Mouse (Mus musculus) thymus, adult 18-20 months (tissue): ENCODE data around the gene Vmn1r126.
"Not testable (repeated sequence)": the region's sequence is repeated elsewhere in the genome, so short reads cannot be mapped to it uniquely, and the experiment has no call there.

ENCODE experiments used
- DNase-seq, 2 experiments: peaks; one replicate each; pipeline ENCODE4 v3.0.0; 2022; ENCODE audit warnings: mixed read lengths in 2 of 2

The Vmn1r126 gene

DNA sequence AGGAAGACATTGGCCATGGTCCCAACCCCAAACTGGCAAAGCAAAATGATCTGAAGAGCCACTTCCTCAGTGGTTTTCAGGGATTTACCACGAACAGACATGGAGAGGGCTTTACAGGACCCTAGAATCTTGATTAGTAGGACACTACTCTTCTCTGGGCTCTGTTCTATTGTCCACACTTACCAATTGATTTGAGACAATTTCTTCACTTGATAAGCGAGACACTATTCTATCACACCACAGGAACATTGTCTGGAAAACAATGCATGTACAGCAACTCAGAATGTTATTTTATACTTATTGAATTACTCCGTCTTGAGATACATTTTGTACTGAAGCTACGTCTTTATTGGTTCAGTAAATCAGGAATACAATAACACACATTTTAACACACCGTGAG, at the start of gene Vmn1r126:
Vmn1r126 (minus strand) TSS at position 101 of the 400 bp plus-strand sequence.
- DNase-seq: not testable (repeated sequence)

DNA sequence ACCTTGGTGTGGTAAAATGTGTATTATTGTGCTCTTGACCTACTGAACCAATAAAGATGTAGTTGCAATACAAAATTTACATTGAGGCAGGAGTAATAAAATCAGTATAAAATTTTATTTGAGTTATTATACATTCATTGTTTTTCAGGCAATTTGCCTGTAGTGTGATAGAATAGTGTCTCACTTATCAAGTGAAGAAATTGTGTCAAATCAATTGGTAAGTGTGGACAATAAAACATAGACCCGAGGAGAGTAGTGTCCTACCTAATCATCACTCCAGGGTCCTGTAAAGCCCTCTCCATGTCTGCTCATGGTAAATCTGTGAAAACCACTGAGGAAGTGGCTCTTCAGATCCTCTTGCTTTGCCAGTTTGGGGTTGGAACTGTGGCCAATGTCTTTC, 47.8 kb upstream of the Vmn1r126 start, which contains the start of gene Vmn1r128:
Vmn1r128 (plus strand) TSS at position 301 of the 400 bp plus-strand sequence.
- DNase-seq: not testable (repeated sequence)

DNA sequence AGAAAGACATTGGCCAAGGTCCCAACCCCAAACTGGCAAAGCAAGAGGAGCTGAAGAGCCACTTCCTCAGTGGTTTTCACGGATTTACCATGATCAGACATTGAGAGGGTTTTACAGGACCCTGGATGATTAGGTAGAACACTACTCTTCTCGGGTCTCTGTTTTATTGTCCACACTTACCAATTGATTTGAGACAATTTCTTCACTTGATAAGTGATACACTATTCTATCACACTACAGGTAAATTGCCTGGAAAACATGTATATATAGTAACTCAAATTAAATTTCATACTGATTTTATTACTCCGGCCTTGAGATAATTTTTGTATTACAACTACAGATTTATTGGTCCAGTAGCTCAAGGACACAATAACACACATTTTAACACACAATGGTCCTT, 18.5 kb upstream of the Vmn1r126 start, which contains the start of gene Vmn1r127:
Vmn1r127 (minus strand) TSS at position 101 of the 400 bp plus-strand sequence.
- DNase-seq: not testable (repeated sequence)

DNA sequence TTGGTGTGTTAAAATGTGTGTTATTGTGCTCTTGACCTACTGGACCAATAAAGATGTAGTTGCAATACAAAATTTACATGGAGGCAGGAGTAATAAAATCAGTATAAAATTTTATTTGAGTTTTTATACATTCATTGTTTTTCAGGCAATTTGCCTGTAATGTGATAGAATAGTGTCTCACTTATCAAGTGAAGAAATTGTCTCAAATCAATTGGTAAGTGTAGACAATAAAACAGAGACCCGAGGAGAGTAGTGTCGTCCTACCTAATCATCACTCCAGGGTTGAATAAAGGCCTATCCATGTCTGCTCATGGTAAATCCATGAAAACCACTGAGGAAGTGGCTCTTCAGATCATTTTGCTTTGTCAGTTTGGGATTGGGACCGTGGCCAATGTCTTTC, 29.4 kb downstream of the Vmn1r126 start, which contains the start of gene Vmn1r125:
Vmn1r125 (plus strand) TSS at position 301 of the 400 bp plus-strand sequence.
- not testable (repeated sequence) for DNase-seq

DNA sequence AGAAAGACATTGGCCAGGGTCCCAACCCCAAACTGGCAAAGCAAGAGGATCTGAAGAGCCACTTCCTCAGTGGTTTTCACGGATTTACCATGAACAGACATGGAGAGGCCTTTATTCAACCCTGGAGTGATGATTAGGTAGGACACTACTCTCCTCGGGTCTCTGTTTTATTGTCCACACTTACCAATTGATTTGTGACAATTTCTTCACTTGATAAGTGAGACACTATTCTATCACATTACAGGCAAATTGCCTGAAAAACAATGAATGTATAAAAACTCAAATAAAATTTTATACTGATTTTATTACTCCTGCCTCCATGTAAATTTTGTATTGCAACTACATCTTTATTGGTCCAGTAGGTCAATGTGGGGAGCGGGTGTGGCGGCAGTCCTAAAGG, 40.8 kb downstream of the Vmn1r126 start, which contains the start of gene Vmn1r124:
Vmn1r124 (minus strand) TSS at position 101 of the 400 bp plus-strand sequence.
- not testable (repeated sequence) for DNase-seq
